Mouse (Mus musculus) layer of hippocampus, adult 2 months (tissue): ENCODE data around the gene Cdk4. TPM values are rescaled to one million over a fixed set of nuclear protein-coding genes. Genes with fewer than 3 reads are reported as not detected.
"Not testable (repeated sequence)": the region's sequence is repeated elsewhere in the genome, so short reads cannot be mapped to it uniquely, and the experiment has no call there.

ENCODE experiments used
- DNase-seq, 2 experiments: peaks; one replicate each; pipeline ENCODE4 v3.0.0; 2022; ENCODE audit warnings: low spot score in 2 of 2
- H3K27ac ChIP-seq: fragments of 200-600 bp; 2 replicates; pipeline ENCODE4 v1.8.1; 2022
- H3K4me3 ChIP-seq: fragments of 200-600 bp; 2 replicates; pipeline ENCODE4 v1.8.1; 2022; ENCODE audit warnings: mild to moderate bottlenecking
- CTCF ChIP-seq: fragments of 200-600 bp; conservative IDR thresholded peaks from 2 replicates; pipeline ENCODE4 v1.8.1; 2022; ENCODE audit warnings: antibody characterized with exemption, mild to moderate bottlenecking, moderate library complexity
- total RNA-seq, 2 experiments: library from RNA; stranded (reverse); gene quantifications; 2 replicates each; pipeline ENCODE4 v1.2.3; 2021

Gene Cdk4
- total RNA-seq, 2 experiments from 2014 or later = 84.6 to 94.8 TPM

DNA sequence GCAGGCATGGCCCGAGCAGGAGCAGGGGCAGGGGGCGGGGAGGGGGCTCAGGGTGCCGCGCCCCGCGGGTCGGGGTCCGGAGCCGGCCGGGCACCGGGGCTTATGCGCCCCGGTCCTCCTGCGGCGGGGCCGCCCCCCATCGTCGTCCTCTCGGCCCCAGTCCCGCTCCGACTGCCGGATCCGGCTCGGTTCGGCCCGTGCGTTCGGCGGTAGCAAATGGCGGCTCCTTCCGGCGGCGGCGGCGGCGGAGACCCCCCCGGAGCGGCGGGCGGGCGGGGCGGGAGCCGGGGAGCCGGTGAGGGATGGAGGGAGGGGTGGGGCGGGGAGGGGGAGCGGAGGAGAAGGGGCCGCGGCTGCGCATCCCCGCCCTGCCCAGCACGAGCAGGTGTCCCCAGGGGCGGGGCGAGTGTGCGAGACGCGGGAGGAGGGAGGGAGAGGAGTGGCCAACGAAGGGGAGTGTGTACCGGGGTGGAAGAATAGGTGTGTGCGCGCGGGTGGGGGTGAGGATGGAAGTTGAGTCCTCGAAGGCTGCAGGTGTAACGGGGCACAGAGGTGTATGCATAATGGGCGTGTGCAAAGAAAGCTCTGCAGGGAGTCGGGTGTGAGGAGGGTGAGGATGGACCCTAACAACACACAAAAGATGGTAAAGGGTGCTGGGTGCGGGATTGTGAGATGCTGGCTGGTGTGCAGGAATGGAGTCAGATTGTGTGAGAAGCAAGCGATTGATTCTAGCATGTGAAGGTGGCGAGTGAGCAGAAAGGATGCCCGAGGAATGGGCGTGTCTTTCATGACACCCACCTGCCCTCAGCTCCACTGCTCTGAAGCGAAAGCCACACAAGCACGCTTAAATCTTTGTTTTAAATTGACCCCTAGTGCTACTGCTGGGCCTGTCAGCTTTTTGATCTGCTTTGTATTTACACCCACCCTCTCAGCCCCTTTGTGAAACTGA, 3.1 kb upstream of the Cdk4 start, which contains the start of gene March9:
Gene March9 (minus strand): TSS at position 217 of the 949 bp plus-strand sequence.
- Histone ChIP-seq H3K4me3 (peak within 1 kb of the TSS; percentile 62), H3K27ac (peak within 1 kb of the TSS; percentile 89)
- DNase-seq = peak; percentile 66 to 84
- TF ChIP-seq CTCF = no peak

DNA sequence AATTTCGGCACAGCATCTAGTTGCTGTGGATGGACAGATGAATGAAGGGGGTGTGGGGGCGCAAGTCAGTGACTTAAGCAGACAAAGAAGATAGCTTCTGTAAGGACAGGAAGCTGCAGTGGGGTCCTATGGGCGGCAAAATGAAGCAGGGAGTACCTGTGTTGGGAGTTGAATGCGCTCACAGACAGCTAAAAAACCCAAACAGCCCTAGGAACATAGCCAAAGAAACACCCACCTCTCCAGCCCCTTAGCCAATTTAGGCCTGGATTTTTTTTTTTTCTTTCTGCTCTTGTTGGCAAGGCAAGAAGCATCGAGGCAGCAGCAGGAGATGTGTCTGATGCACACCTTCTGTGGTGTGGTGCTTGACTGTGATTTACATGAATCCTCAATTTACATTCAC, 2.2 kb upstream of the Cdk4 start:
- DNase-seq = no peak
- Histone ChIP-seq H3K4me3 (no peak overlapping the region), H3K27ac (peak overlapping the region; percentile 89; the same call in 1 of the 2 replicates)
- no peak for TF ChIP-seq CTCF

DNA sequence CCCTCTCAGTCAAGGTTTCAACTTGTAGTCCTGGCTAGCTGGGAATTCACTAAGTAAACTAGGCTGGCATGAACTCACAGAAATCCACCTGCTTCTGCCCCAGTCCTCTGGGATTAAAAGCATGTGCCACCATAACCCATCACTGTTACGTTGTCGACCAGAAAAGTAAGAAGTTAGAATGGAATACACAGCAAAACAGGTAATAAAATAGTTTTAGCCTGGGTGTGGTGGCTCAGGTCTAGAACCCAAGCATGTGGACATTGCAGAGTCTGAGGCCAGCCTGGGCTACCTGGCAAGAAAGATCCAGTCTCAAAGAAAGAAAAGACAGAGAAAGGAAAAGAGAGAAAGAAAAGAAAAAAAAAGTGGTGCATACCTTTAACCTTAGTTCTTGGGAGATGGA, 1.8 kb upstream of the Cdk4 start:
- no peak for DNase-seq
- H3K27ac ChIP-seq = peak overlapping the region; percentile 14; the same call in 1 of the 2 replicates
- TF ChIP-seq CTCF = no peak
- H3K4me3 ChIP-seq = no peak overlapping the region

DNA sequence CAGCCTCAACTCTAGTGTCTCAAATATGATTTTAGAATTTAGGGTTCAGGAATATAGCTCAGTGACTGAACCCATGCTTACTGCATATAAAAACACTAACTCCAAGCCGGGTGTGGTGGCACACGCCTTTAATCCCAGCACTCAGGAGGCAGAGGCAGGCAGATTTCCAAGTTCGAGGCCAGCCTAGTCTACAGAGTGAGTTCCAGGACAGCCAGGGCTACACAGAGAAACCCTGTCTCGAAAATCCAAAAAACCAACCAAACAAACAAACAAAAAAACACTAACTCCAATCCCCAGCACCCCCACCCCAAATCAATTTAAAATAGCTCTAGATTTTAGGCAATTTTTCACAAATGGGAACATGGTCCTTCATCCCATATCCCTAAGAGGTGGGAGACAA, 1.2 kb upstream of the Cdk4 start:
- not testable (repeated sequence) for H3K4me3 ChIP-seq, DNase-seq
- H3K27ac ChIP-seq = peak overlapping the region; percentile 89; the same call in 1 of the 2 replicates

DNA sequence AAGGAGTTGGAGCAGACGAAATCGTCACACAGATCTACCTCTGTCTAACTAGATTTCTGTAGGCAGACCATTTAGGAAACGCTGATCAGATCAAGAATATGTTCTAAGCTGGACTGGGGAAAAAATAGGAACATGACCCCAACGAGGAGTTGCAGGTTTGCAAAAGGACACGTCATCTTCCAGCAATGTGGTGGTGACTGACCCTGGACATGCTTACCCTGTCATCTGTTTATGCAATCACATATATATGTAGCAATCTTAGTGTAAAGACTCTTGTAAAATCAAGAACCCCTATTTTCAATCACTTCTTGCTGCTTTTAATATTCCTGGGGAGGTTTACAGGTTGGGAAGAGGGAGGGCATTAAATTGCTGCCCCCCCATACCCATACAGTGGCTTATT, 831 bp upstream of the Cdk4 start:
- peak overlapping the region; percentile 80; the same call in 1 of the 2 replicates for H3K4me3 ChIP-seq
- DNase-seq = no peak
- peak overlapping the region; percentile 89 for H3K27ac ChIP-seq
- TF ChIP-seq CTCF = no peak

DNA sequence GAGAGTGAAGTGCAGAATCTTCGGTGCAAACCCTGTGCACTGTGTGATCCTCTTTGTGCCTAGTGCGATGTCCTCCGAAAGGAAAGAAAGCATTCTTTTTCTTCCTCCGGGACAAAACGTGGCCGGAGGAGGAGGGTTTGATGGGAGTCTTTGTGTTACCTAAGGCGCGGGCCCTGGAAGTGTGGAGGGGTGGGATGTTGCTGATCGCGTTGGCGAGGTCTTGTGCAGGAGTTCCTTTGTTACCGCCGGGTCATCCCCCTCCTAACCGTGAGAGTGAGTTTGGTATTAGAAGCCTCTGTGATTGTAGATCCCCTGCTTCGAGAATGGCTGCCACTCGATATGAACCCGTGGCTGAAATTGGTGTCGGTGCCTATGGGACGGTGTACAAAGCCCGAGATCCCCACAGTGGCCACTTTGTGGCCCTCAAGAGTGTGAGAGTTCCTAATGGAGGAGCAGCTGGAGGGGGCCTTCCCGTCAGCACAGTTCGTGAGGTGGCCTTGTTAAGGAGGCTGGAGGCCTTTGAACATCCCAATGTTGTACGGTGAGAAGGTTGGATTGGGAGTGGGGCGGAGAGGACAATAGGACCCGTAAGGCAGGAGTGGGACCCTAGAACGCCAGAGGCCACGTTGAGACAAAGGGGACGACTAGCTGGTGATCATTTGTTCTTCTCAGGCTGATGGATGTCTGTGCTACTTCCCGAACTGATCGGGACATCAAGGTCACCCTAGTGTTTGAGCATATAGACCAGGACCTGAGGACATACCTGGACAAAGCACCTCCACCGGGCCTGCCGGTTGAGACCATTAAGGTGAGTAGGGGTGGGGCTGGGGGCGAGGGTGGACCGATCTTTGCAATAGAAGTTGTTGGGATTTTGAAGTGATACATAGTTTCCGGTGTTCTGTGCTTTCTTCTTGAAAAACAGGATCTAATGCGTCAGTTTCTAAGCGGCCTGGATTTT, 858 bp downstream of the Cdk4 start:
- no peak for TF ChIP-seq CTCF
- Histone ChIP-seq H3K4me3 (peak overlapping the region; percentile 80), H3K27ac (peak overlapping the region; percentile 96)
- DNase-seq = no peak

DNA sequence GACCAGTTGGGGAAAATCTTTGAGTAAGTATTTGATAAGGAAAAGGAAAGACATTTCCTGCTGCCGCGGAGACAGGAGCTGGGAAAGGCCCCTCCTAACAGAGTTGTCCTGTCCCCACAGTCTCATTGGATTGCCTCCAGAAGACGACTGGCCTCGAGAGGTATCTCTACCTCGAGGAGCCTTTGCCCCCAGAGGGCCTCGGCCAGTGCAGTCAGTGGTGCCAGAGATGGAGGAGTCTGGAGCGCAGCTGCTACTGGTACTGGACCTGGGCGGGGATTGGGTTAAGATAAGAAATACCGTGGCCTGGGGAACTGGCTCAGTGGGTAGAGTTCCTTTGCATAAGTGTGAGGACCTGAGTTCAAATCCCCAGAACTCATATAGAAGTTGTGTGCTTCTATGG, 2.6 kb downstream of the Cdk4 start:
- no peak overlapping the region for H3K27ac ChIP-seq
- TF ChIP-seq CTCF = no peak
- DNase-seq = no peak
- no peak overlapping the region for H3K4me3 ChIP-seq

DNA sequence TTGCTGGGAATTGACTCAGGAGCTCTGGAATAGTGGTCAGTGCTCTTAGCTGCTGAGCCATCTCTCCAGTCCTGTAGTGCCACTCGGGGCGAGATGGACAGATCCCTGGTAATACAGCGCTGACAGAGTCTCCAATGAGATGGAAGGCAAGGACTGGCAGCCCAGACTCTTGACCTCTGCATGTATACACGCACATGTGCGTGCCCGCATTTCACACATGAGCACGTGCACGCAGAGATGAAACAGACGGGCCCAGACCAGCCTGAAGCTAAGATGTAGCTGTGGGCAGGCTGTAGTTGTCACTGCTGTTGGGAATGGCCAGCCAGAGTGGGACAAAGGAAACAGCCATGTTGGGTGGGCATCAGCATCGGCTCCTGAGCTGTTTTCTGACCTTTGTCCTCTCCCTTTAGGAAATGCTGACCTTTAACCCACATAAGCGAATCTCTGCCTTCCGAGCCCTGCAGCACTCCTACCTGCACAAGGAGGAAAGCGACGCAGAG, 3.2 kb downstream of the Cdk4 start:
- Histone ChIP-seq H3K27ac (no peak overlapping the region), H3K4me3 (no peak overlapping the region)
- no peak for TF ChIP-seq CTCF
- no peak for DNase-seq

DNA sequence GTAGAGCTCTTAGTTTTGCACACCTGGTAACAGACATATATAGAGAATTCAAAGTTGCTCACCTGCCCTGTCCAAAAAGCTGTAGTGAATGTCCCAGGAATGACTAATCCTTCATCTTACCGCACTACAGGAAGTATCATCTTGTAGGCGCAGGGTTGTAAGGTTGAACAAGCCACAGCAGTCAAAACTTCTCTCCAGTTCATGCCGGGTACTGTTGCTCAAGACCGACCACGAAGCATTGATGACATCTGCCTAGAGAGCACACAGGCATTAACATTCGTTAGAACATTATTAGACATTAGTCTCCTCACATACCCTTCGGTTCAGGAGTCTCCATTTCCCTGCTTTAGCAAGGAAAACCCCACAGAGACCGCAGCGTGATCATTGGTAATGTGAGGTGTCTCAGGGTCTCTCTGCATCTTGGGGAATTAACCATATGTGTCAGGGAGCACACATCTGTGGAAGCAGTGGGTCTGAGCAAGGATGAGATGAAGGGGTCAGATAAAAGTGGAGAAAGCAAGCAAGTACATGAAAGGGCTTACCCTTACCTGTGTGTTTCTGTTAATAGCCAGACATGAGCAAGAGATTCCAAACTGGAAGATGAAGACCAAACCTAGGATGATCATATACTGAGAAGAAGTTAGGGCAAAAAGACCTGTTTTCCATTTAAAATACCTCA, 5.2 kb downstream of the Cdk4 start:
- H3K27ac ChIP-seq = peak overlapping the region; percentile 94; the same call in 1 of the 2 replicates
- TF ChIP-seq CTCF = no peak
- no peak for DNase-seq
- H3K4me3 ChIP-seq = peak overlapping the region; percentile 89; the same call in 1 of the 2 replicates

DNA sequence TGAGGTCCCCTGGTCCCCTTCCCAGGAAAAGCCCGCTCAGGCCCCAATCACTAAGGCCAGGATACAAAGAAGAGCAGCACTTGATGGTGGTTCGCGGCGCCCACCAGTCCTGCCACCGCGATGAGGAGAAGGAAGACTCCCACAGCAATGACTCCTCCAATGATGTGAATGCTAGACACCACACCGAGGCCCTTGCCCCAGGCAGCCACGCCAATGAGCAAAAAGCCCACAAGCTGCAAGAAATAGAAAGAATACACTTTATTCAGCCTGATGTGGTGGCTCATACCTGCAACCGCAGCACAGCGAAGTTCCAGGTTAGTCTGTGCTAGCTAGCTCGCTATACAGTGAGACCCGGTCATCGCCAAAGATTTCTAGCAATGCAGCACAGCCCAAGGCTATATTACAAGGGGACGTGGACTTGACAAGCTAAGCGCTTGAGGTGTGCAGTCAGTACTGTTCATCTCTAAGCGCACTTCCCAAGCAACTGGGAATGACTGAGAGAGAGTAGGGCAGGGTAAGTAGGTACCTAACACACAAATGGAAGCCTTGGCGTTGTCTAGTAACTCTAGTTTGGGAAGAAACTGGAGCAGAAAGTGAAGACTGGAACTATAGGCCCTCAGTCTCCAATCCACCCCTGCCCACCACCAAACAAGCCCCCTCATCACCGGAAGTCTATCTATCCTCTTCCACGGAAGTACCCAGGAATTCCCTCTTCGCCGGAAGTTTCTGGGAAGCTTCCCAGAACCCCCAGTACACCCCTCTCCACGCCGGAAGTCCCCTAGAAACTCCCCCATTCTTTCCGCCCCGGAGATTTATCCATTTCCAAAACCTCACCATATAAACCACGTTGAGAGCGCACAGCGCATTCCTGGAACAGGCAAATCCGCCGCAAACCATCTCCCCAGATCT, 6.2 kb downstream of the Cdk4 start:
- H3K4me3 ChIP-seq = peak overlapping the region; percentile 89
- peak overlapping the region; percentile 94 for H3K27ac ChIP-seq
- TF ChIP-seq CTCF = no peak
- DNase-seq = peak in 1 of 2 experiments; percentile 40
